Mouse (Mus musculus) mature B cell (primary cell): ENCODE measurements around the gene Cbs.

Source experiments
- in situ Hi-C: fragments of 300-500 bp; cut with MboI; formaldehyde crosslinking; loops from 2 replicates; pipeline ENCODE4 v1.14.3; 2019

The Cbs gene

DNA sequence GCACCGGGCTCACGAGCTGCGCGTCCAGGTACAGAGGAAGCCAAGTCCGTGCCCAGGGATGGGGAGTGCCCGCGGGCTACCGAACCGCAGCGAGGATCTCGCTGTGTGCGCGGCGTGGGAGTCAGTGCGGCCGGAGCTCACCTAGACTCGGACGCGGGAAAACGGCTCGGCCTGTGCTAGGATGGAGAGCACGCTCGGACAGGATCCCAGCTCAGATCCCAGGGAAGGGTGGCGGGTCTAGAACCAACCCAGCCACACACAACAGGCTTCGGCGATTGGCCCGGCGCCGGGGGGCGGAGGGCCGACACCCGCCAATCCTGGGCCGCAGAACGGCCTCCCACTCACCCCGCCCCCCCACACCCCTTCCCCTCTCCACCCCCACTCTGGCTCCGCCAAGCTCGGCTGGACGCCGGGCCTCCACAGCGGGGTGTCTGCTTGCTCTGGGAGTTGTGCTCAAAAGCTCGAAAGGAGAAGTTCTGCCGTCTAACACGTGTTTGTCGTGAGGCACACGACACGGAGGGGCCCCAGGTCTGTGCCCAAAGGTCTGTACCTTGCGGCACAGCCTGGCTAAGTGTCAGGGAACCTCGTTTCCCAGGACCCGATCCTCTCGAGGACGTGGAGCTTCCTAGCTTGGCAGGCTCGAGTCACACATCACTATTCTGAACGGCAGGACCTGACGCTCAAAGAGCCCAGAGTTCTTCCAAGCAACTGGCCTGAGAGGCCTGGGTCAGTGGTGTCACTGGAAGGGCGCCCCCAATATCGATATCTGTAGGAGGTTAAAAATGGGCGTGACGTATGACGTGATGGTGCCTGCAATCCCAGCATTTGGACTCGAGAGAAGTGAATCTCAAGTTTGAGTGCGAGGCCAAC is at the start of gene Cbs:
Cbs (minus strand) TSS at position 297 of the 870 bp plus-strand sequence.
- in situ Hi-C loops: no loop called here

DNA sequence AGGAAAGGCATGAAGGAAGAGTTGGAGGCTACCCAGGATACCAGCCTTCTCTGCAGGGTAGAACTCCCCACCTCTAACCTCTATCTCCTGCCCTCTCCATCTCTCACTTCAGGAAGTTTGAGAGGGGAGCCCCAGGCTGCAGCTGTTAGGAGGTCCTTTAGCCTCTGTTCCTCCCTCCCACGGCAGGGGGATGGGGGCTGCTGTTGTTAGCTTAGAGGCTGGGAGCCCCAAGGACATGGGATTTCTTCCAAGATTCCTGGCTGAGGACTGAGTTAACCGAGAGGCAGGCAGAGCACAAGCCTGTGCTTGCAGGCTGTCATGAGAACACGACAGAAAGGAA is 49.2 kb upstream of the Cbs start:
- in situ Hi-C loops: loop anchor here (5.0 kb wide), 2 partner anchors 66 to 341 kb away; no protein-coding TSS in a partner anchor

DNA sequence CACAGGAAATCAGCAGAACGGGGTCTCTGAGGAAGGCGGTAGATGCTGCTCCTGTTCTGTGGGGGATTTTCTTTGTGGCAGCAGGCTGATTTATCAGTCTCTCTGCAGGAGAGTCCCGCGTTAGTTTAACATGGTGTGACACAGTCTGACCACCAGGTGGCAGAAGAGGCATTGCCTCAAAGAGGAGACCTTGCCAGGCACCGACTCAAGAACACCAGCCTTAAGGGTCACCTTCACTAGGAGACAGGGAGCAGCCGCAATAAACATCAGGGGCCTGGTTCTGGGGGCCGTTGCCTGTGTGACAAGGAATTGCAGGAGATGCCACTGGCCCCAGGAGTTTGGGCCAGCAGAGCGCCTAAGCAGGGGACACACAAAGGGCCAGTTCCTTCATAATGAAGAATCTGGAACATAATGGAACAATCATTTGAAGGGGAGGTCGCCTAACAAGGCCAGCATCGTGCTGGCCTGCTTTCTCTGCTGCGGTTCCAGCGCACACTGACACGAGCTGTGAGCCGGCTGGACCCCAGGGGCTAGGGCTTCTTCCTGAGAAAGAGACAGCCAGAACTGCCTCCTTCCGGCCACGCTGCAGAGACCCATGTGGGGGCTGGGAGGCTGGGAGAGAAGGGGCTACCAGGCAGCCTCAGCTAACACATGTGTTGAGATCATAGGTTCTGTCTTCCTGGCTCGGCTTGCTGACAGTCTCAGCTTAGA is 48.6 kb upstream of the Cbs start:
- in situ Hi-C loops: loop anchor here (5.0 kb wide), 2 partner anchors 67 to 342 kb away; no protein-coding TSS in a partner anchor

GRCm38 (mm10) chr17:31680450-31680849 is 43.4 kb upstream of the Cbs start:
- in situ Hi-C loops: no loop called here

DNA sequence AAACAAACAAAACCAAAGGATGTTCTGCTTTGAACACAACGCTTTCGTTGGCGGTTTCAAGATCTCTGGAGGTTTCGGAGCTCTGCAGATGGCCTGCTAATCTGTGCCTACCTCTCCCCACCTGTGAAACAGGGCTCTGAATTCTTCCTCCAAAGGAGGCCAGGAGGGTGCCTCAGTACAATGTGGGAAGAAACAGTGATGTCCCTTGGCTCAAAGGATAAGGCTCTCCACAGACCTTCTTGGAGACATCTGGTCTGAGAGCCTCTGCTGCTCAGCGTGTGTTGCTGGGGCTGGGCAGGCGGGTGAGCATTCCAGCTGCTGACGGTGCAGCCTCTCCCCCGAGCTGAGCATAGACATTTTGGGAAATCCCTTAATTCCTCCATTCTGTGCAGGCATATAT is 40.5 kb upstream of the Cbs start, which contains the start of gene Cryaa:
Cryaa (plus strand) TSS at position 301 of the 400 bp plus-strand sequence.
- in situ Hi-C loops: no loop called here

GRCm38 (mm10) chr17:31674426-31674825 is 37.4 kb upstream of the Cbs start:
- in situ Hi-C loops: no loop called here

DNA sequence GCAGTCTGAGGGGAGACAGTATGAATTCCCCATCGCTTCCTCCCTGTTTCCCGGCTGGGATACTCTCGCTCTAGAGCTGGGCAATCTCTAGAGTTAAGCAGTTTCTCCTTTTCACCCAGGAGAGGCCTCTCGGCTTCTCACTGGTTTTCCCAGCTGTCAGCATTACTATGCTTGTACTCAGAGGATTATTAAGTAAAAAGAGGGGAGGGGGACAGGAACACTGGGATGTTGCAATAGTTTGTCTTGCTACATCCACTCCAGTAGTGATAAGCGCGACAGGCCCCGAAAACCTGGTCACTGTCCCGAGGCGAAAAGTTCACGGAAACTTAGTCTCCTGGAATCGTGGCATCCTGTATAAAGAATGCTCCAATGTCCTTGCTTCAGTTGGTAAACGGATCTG is 35.2 kb upstream of the Cbs start:
- in situ Hi-C loops: no loop called here

DNA sequence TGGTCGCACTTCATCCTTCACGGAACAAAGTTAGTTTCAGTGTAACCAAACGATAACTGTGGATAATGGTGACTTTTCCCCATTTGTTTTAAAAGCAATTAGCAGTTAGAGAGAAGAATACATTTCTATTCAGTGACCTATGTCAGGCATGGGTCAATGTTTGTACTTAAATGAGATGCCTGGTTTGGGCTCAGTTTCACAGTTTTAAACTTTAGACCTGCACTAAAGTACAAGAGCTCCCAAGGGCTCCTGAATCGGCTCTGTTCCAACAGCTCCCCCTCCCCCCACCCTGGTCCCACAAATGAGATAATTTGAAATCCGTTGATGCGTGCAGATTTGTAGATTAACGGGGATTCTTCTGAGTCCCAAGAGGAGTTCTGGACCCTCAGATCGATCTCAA is 34.7 kb upstream of the Cbs start:
- in situ Hi-C loops: no loop called here

DNA sequence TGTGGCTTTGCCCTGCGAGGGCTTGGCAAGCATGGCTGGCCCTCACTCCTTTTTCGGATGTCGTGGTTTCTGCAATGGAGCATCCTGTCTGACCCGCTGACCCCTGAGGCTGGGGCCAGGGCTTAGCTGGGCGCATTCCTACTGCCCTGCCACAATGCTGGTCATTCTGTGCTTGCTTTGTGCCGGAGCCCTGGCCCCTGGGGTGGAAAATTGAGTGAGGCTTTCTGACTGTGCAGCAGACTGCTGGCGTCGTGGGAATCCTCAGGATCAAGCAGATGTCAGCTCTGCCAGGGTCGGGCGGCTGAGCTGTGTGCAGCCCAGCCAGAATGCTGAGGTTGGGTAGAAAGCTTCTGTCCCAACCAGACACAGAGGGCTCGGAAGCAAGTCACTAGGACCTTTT is 33.1 kb upstream of the Cbs start:
- in situ Hi-C loops: no loop called here

GRCm38 (mm10) chr17:31668306-31668705 is 31.3 kb upstream of the Cbs start:
- in situ Hi-C loops: no loop called here

- in situ Hi-C loops: no loop called here
These were observed 27.7 kb upstream of the Cbs start for GRCm38 (mm10) chr17:31664760-31665159.

DNA sequence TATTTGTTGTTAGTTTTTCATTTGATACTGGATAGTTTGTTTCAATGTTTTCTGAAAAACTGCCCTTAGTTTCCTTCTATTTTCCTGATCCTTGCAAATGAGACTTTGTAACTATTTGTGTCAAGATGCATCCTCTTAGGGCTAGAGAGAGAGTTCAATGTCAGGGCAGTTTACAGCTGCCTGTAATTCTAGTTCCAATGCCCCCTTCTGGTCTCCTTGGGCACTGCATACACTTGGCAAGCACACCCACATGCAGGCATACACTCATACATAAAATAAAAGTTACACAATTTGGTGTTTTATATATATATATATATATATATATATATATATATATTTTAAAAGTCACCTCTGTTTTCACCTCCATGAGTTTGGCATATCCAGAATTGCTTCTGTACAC is 25.8 kb upstream of the Cbs start:
- in situ Hi-C loops: no loop called here

- in situ Hi-C loops: no loop called here
These were observed 23.7 kb upstream of the Cbs start for GRCm38 (mm10) chr17:31660661-31661250.

DNA sequence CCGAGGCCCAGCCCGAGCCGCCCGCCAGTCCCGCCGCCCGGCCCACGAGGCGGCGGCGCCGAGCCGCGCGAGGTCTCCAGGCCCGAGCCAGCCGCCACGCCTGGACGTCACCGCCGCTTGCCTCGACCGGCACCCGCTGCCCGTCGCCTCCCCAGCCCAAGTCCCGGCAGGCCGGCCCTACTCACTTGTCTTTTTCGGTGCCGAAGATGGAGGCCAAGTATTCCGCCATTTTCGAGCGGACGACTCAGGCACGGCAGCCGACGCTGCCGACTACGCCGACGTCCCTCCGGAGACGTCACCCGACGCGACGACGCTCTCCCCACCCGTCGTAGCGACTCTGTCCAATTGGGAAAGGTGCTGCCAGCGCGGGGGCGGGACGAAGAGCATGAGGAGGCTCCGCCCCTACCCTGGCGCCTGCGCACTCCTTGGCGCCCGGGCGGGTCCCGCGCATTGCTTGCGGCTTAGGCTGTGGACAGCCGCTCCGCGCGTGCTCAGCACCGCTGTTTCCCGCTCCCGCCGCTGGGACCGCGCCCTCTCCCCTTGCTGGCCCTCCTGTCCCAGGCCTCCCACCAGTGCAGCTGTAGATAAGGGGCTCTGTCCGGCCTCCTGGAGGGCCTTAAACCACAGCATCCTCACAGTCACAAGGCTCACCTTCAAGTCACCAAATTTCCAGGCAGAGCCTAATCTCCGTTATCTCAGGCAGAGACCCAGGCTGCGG is 21.6 kb upstream of the Cbs start, which contains the start of gene U2af1:
U2af1 (minus strand) TSS at position 425 of the 718 bp plus-strand sequence.
- in situ Hi-C loops: no loop called here

DNA sequence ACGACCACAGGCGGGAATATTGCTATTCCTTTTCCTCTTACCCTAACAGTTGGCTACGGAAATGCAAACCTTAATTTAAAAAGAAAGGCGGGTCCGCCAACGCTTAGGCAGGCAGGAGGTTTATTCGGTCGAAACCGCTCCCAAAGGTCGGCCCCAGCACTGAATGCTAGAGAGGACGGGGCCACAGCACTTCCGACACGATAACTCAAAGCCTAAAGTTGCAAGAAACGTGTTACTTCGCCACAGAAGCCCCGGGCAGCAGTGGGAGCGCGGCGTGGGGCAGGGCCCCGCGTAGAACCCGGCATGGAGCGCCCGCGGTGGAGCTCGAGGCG is 21.1 kb upstream of the Cbs start:
- in situ Hi-C loops: no loop called here

DNA sequence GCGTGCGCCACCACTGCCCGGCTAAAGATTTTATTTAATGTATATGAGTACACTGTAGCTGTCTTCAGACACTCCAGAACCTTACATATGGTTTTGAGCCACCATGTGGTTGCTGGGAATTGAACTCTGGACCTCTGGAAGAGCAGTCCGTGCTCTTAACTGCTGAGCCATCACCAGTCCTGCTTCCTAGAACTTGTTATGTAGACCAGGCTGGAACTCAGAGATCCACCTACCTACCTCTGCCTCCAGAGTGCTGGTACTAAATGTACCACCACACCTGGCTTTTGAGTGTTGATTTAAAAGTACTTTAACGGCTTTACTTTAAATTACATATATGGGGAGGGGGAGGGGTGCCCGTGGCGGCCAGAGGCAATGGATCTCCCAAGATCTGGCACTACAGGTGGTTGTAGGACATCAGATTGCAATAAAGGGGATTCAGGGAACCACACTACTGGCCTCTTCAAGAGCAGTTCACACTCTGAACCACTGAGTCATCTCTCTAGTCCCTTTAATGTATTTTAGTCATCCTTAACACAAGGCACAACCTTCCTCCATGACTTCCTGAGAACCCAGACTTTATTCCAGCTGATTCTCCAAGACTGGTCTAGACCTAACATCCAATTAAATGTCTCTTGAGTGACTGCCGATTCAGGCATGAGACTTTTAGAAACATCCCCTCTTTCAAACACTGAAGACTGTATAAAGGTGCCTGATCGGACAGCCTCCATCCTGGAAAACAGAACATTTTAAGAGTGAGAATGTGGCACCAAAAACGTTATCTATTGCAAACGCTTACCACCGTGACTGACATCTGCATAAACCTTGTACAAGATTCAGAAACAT is 20.3 kb upstream of the Cbs start:
- in situ Hi-C loops: no loop called here

GRCm38 (mm10) chr17:31656682-31657081 is 19.6 kb upstream of the Cbs start:
- in situ Hi-C loops: no loop called here

GRCm38 (mm10) chr17:31655366-31655765 is 18.3 kb upstream of the Cbs start:
- in situ Hi-C loops: no loop called here

GRCm38 (mm10) chr17:31653277-31653676 is 16.2 kb upstream of the Cbs start:
- in situ Hi-C loops: no loop called here

GRCm38 (mm10) chr17:31652152-31652551 is 15.1 kb upstream of the Cbs start:
- in situ Hi-C loops: no loop called here
